Mouse (Mus musculus): ENCODE measurements at regions not wholly inside any gene's neighbourhood (a gene's known extent, or its start where the extent isn't known, plus 50 kb on each side); places are given as distances from the start of the nearest gene placed in this dataset.
A peak's percentile ranks its signal among the peaks of the same experiment; 100 is the strongest.

GRCm38 (mm10) chr6:95769808-95770207 lies 51.2 kb upstream of the Suclg2 start:
- no peak for DNase-seq

GRCm38 (mm10) chr6:95801651-95802050 lies 83.1 kb upstream of the Suclg2 start:
- no peak for DNase-seq

- DNase-seq: no peak
Measured at GRCm38 (mm10) chr6:95841502-95841901, 122.9 kb upstream of the Suclg2 start.

GRCm38 (mm10) chr6:95846536-95846935 lies 127.9 kb upstream of the Suclg2 start:
- no peak for DNase-seq

GRCm38 (mm10) chr6:95875463-95875862 lies 156.9 kb upstream of the Suclg2 start:
- DNase-seq: no peak

- no peak for DNase-seq
Measured at GRCm38 (mm10) chr6:95876320-95876719, 157.7 kb upstream of the Suclg2 start.

- DNase-seq: no peak
Measured at GRCm38 (mm10) chr6:95886645-95887044, 168.0 kb upstream of the Suclg2 start.

- DNase-seq: no peak
Measured at GRCm38 (mm10) chr6:95902551-95902950, 184.0 kb upstream of the Suclg2 start.

- peak; percentile 15 for DNase-seq
Measured at GRCm38 (mm10) chr6:95904085-95904633, 185.6 kb upstream of the Suclg2 start.

- no peak for DNase-seq
Measured at GRCm38 (mm10) chr6:95905057-95905456, 186.5 kb upstream of the Suclg2 start.

- no peak for DNase-seq
Measured at GRCm38 (mm10) chr6:95921737-95922136, 191.2 kb upstream of the Fam19a1 start.

- DNase-seq: peak; percentile 20
Measured at GRCm38 (mm10) chr6:95934561-95934960, 178.4 kb upstream of the Fam19a1 start.

- DNase-seq: no peak
Measured at GRCm38 (mm10) chr6:95936504-95936903, 176.4 kb upstream of the Fam19a1 start.

GRCm38 (mm10) chr6:95939052-95939451 lies 173.9 kb upstream of the Fam19a1 start:
- DNase-seq: peak; percentile 7

GRCm38 (mm10) chr6:95960745-95961144 lies 152.2 kb upstream of the Fam19a1 start:
- no peak for DNase-seq

GRCm38 (mm10) chr6:95966231-95966630 lies 146.7 kb upstream of the Fam19a1 start:
- no peak for DNase-seq

- no peak for DNase-seq
Measured at GRCm38 (mm10) chr6:95975994-95976393, 137.0 kb upstream of the Fam19a1 start.

- DNase-seq: no peak
Measured at GRCm38 (mm10) chr6:95997037-95997436, 115.9 kb upstream of the Fam19a1 start.

GRCm38 (mm10) chr6:95997741-95998140 lies 115.2 kb upstream of the Fam19a1 start:
- DNase-seq: no peak

GRCm38 (mm10) chr6:95999441-95999840 lies 113.5 kb upstream of the Fam19a1 start:
- no peak for DNase-seq

- no peak for DNase-seq
Measured at GRCm38 (mm10) chr6:96000011-96000476, 112.9 kb upstream of the Fam19a1 start.

- DNase-seq: no peak
Measured at GRCm38 (mm10) chr6:96011299-96011698, 101.7 kb upstream of the Fam19a1 start.

GRCm38 (mm10) chr6:96028022-96028704 lies 84.8 kb upstream of the Fam19a1 start:
- no peak for DNase-seq

GRCm38 (mm10) chr6:96043711-96044110 lies 69.2 kb upstream of the Fam19a1 start:
- no peak for DNase-seq

Measured in adrenal gland, adult 2 months (tissue).